Mouse (Mus musculus) C2C12 (cell line): Measurements from ENCODE around the gene Cyb5d1. TPM values are rescaled to one million over a fixed set of nuclear protein-coding genes. Genes with fewer than 3 reads are reported as not detected.
A peak's percentile ranks its signal among the peaks of the same experiment; 100 is the strongest.
"Not testable (repeated sequence)": the region's sequence is repeated elsewhere in the genome, so short reads cannot be mapped to it uniquely, and the experiment has no call there.

ENCODE experiments used
- H3K27me3 ChIP-seq: one replicate; pipeline ENCODE4 v1.6.1; 2011; ENCODE audit not compliant: control insufficient read depth, insufficient read depth, insufficient read length
- H3K36me3 ChIP-seq: one replicate; pipeline ENCODE4 v1.6.1; 2011; ENCODE audit not compliant: control insufficient read depth, insufficient read depth
- H3K4me3 ChIP-seq: one replicate; pipeline ENCODE4 v1.5.1; 2011; ENCODE audit warnings: mild to moderate bottlenecking, control low read depth; ENCODE audit not compliant: poor library complexity, insufficient read depth, severe bottlenecking
- H3K79me2 ChIP-seq: one replicate; pipeline ENCODE4 v1.6.1; 2011; ENCODE audit not compliant: control insufficient read depth, insufficient read depth
- H3K79me3 ChIP-seq: one replicate; pipeline ENCODE4 v1.6.1; 2011; ENCODE audit warnings: low read depth, control low read depth
- H3ac ChIP-seq: one replicate; pipeline ENCODE3; 2011; ENCODE audit warnings: low read depth; ENCODE audit not compliant: control insufficient read depth, insufficient read length
- CEBPB ChIP-seq: IDR thresholded peaks from one replicate; pipeline ENCODE4 v1.6.1; 2011; ENCODE audit warnings: low read depth, mild to moderate bottlenecking, control low read depth, moderate library complexity
- CTCF ChIP-seq: IDR thresholded peaks from one replicate; pipeline ENCODE4 v1.5.1; 2011; ENCODE audit not compliant: control insufficient read depth, insufficient read depth, insufficient read length
- FOSL1 ChIP-seq: IDR thresholded peaks from one replicate; pipeline ENCODE4 v1.8.0; 2011; ENCODE audit warnings: mild to moderate bottlenecking, low read length; ENCODE audit not compliant: poor library complexity, insufficient read depth, severe bottlenecking
- MAX ChIP-seq: IDR thresholded peaks from one replicate; pipeline ENCODE4 v1.6.1; 2011; ENCODE audit warnings: mild to moderate bottlenecking, control low read depth
- MYOD1 ChIP-seq: IDR thresholded peaks from one replicate; pipeline ENCODE4 v1.6.1; 2011; ENCODE audit warnings: low read depth; ENCODE audit not compliant: control insufficient read depth, insufficient read length
- MYOG ChIP-seq: IDR thresholded peaks from one replicate; pipeline ENCODE4 v1.6.1; 2011; ENCODE audit not compliant: control insufficient read depth, insufficient read length; ENCODE audit errors: extremely low read depth
- USF1 ChIP-seq: IDR thresholded peaks from one replicate; pipeline ENCODE4 v1.6.1; 2011; ENCODE audit warnings: low read depth, mild to moderate bottlenecking, control low read depth, moderate library complexity
- long read RNA-seq, 2 experiments: library from polyadenylated mRNA; unstranded; transcript quantifications; one replicate each; pipeline ENCODE4 v2.0.0; 2019 to 2020
- polyA plus RNA-seq: library from polyadenylated mRNA; unstranded; fragments of >200 nt; fragmentation: generic; extraction: Trizol; gene quantifications from one replicate; pipeline ENCODE4 v1.2.1, GENCODE M21; 2012; ENCODE audit warnings: missing spikeins

The Cyb5d1 gene
- polyA plus RNA-seq = 22.8 TPM
- long read RNA-seq, experiment 1, transcript Cyb5d1-201 (4 exons, 753 nt) = major isoform, 5 of 5 reads
- long read RNA-seq, experiment 1, partial matches to known transcripts = 0 of 5 reads
- long read RNA-seq, experiment 1, other reads (novel, unspliced or antisense) = 0 of 5 reads
- long read RNA-seq, experiment 2, transcript Cyb5d1-201 (4 exons, 753 nt) = major isoform, 74 of 74 reads
- long read RNA-seq, experiment 2, partial matches to known transcripts = 0 of 74 reads
- long read RNA-seq, experiment 2, other reads (novel, unspliced or antisense) = 0 of 74 reads

DNA sequence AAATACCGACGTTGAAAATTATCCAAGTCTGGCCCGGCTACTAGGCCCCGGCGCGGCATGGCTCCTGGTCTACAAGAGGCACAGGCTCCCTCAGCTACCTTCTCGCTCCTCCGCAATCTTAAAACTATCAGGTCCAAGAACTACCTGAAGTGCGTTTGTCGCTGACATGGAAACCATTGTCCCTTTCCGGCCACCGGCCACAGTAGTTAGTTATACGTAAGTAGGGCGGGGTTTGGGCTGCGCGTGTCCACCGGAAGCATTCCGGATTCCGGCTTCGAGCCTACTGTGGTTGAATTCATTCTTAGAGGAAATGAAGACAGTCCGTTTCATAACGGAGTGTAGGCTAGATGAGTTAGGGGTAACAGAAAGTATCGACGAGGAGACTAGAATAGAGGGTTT lies at the start of gene Cyb5d1, which contains the start of gene Naa38:
Gene Cyb5d1 (minus strand): TSS at position 397 of the 399 bp plus-strand sequence.
Gene Naa38 (plus strand): TSS at position 253 of the 399 bp plus-strand sequence.
- H3ac ChIP-seq = peak within 1 kb of the TSS; percentile 97
- H3K27me3 ChIP-seq, H3K36me3 ChIP-seq, H3K79me3 ChIP-seq: not testable (repeated sequence)
- H3K4me3 ChIP-seq = peak within 1 kb of the TSS; percentile 92
- peaks cover 26% of the 10 kb centered on the region for H3K79me2 ChIP-seq
- peak; percentile 78 for TF ChIP-seq MAX

DNA sequence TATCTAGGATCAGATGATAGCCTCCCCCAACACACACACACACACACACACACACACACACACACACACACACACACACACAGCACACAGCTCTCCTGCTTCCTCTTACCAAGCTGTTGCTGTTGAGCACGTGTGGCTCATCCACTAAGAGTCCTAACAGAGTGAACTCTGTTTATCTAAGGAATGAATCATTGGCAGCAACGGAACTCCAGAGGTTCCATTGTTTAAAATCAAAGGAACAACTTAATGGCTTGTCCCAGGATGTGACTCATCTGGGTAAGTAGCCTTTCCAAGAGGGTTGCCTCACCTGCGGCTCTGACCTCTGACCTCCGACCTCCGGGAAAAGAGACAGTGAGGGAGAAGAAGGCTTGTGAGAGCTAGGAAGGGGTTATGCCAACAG lies 47.9 kb upstream of the Cyb5d1 start:
- Histone ChIP-seq H3K79me3 (no peaks in the 10 kb centered on the region), H3K4me3 (no peak overlapping the region), H3K27me3 (no peaks in the 10 kb centered on the region), H3K36me3 (no peaks in the 10 kb centered on the region), H3K79me2 (no peaks in the 10 kb centered on the region), H3ac (no peak overlapping the region)
- peak; percentile 99 for TF ChIP-seq MAX
- peak; percentile 77 for TF ChIP-seq USF1
- no peak for TF ChIP-seq CTCF
- no peak for TF ChIP-seq MYOG
- TF ChIP-seq FOSL1 = peak; percentile 83
- TF ChIP-seq MYOD1 = peak; percentile 36
- peak; percentile 92 for TF ChIP-seq CEBPB

DNA sequence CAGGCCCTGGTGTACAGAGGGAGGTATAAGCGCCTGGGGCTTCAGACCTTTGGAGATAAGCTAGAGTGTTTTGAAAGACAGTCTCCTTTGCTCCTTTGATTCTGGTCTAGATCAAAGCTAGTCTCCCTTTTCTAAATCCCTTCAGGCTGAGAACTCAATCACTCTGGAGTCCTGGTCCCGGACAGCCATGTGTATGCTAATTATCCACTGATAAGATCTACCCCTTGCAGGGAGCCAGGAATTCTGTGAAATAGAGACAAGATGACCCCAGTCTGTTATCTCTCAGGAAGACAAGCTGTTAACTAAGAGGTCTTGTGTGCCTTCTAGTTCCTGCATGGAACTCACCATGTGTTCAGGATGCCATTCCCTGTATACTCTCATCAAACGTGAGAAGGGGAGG lies 41.9 kb upstream of the Cyb5d1 start:
- Histone ChIP-seq H3K79me2 (no peaks in the 10 kb centered on the region), H3K4me3 (no peak overlapping the region), H3K27me3 (no peaks in the 10 kb centered on the region), H3K36me3 (no peaks in the 10 kb centered on the region), H3ac (no peak overlapping the region), H3K79me3 (no peaks in the 10 kb centered on the region)
- TF ChIP-seq USF1 (no peak), MYOD1 (no peak), CEBPB (no peak), CTCF (no peak), FOSL1 (no peak), MAX (no peak), MYOG (no peak)

DNA sequence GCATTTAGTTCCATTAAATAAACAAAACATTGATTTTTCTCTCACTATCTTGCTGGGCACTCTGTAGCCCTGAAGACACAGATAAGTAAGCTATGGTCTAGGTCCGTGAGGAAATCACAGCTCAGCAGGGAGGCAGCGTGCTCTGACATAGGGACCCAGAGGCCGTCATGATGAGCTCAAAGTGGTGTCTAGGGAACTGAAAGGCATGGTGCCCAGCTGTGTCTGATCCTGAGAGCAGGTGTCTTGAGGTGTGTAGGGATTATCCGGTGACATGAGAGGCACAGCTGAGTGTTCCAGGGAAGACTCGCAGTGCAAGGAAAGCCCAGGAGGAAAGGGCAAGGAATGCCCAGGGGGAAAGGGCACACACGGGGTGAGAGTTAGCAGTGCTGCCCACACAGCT lies 37.8 kb upstream of the Cyb5d1 start:
- no peak for TF ChIP-seq CTCF
- no peak for TF ChIP-seq MAX
- no peak for TF ChIP-seq USF1
- no peak for TF ChIP-seq FOSL1
- TF ChIP-seq MYOG = no peak
- no peak for TF ChIP-seq MYOD1
- TF ChIP-seq CEBPB = no peak
- H3ac ChIP-seq = no peak overlapping the region

DNA sequence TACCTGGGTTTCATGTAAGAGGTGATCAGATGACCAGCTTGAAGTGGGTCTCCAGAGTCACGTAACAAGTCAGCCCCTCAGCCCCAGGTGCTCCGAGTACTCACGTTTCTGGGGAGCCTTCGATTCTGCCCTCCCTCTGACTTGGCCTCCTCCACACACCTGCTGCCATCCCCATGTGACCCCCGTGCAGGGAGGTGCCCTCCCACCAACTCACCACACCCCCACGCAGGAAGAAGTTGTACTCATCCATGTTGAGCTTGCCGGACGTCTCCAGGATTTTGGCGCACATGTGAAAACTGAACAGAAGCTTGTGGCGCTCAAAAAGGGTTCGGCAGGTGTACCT lies 37.2 kb upstream of the Cyb5d1 start:
- Histone ChIP-seq H3K4me3 (no peak overlapping the region), H3K79me2 (no peaks in the 10 kb centered on the region), H3K27me3 (no peaks in the 10 kb centered on the region), H3K36me3 (no peaks in the 10 kb centered on the region), H3ac (no peak overlapping the region), H3K79me3 (no peaks in the 10 kb centered on the region)
- TF ChIP-seq CTCF (no peak), CEBPB (no peak), MYOD1 (no peak), MYOG (no peak), FOSL1 (no peak), MAX (no peak), USF1 (no peak)

More for the DNA sequence above, 37.8 kb upstream of the Cyb5d1 start:
- no peak overlapping the region for H3K4me3 ChIP-seq
- no peaks in the 10 kb centered on the region for H3K36me3 ChIP-seq
- no peaks in the 10 kb centered on the region for H3K79me3 ChIP-seq
- H3K27me3 ChIP-seq = no peaks in the 10 kb centered on the region
- H3K79me2 ChIP-seq = no peaks in the 10 kb centered on the region

DNA sequence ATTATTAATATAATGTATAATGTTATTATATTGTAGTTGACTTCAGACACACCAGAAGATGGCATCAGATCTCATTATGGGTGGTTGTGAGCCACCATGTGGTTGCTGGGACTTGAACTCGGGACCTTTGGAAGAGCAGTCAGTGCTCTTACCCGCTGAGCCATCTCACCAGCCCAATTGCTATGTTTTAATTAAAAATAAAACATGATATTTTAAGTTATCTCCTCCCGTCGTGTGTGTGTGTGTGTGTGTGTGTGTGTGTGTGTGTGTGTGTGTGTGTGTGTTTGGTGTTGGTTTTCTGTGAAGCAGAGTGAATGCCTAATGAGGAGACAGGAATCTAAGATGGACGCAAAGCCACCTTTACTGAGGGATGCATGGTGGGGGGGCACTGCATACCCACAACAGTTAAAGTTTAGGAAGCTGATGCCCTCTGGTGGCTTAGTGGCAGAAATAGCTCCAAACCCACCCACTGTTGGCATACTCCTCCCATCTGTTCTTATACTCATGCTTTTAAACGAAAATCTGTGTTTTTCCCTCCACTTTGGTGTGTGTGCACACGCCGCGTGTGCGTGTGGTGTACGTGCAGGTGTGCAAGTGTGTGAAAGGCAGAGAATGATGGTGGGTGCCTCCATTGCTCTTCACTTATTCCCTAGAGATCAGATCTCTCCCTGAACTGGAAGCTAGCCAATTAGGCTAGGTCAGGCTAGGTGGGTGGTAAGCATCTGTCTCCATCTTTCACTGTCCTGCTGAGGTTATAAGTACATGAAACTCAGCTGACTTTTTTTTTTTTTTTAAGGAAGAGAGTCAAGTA lies 36.6 kb upstream of the Cyb5d1 start:
- H3ac ChIP-seq = no peak overlapping the region
- no peak overlapping the region for H3K4me3 ChIP-seq

More for the DNA sequence above, 36.6 kb upstream of the Cyb5d1 start:
- Histone ChIP-seq H3K36me3 (no peaks in the 10 kb centered on the region), H3K79me3 (no peaks in the 10 kb centered on the region), H3K27me3 (no peaks in the 10 kb centered on the region), H3K79me2 (no peaks in the 10 kb centered on the region)
- TF ChIP-seq MYOD1 (no peak), CEBPB (no peak), CTCF (peak; percentile 61), MYOG (no peak), MAX (peak; percentile 35), FOSL1 (no peak), USF1 (no peak)
